Mouse (Mus musculus): ENCODE measurements around the gene Nob1.

- no peak for TF ChIP-seq GATA1 (IDR thresholded peaks at IDR 0.05; ENCODE audit: borderline replicate concordance, low read length)
- no peak for TF ChIP-seq FLI1 (IDR thresholded peaks at IDR 0.05; ENCODE audit: low read length)
These were observed 12.9 kb upstream of the Nob1 start for GRCm38 (mm10) chr8:107437711-107438110.

All from megakaryocyte, embryonic 14.5 days (primary cell).